In the genomic region with DNA sequence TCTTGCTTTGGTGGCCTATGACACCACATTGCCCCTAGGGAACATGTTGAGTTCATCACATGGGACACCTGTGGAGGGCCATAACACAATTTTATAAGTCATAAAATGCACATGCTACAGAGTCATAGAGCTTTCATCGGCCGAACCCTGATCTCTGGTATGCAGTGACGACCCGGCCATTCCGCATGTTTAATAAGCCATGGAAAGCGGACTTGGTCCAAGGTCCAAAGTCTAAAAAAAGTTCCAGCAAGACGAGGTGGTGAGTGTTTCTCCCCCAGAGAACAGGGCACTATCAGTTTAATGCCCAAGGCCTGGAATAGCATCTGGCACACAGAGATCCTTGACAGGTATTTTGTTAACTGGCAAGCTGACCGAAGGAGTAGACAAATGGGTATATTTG, we compare ENCODE assay signal across 20 mouse cellular contexts.
DNase-seq lines count a peak whose midpoint lies in the region; ATAC-seq and TF ChIP-seq lines count a peak whose summit lies in the region.
"Had no signal": no experiment of that assay in that cellular context is flagged by ENCODE, and none has a peak within 500 bp of the region (broad histone marks: within the 10 kb centered on the region; RNA-seq: fewer than 3 reads in every experiment).

No protein-coding gene starts in this region.

- no peak for ATAC-seq in heart, embryonic 13.5 days (ENCODE audit: extremely low read depth, insufficient number of reproducible peaks, low FRiP score, low TSS enrichment)
- peak; percentile 73 for ATAC-seq in intestine, embryonic 15.5 days
- ATAC-seq in kidney, embryonic 16.5 days (ENCODE audit: low FRiP score, low TSS enrichment), result 0 out of 2 replicates have a peak, but pooled peaks have one; percentile 24
- ATAC-seq in stomach, postnatal 0 days (ENCODE audit: low FRiP score, low TSS enrichment), result peak; percentile 44; the same call in 1 of the 2 replicates

- no peaks in the 10 kb centered on the region for H3K9me3 ChIP-seq in heart, embryonic 13.5 days
- H3K9me3 ChIP-seq in intestine, embryonic 15.5 days, result no peaks in the 10 kb centered on the region
- H3K9me3 ChIP-seq in kidney, embryonic 16.5 days (ENCODE audit: low read length), result no peaks in the 10 kb centered on the region
- no peaks in the 10 kb centered on the region for H3K9me3 ChIP-seq in stomach, postnatal 0 days (ENCODE audit: control insufficient read depth, low read length)
- H3K9me3 ChIP-seq: embryonic facial prominence, embryonic 15.5 days; forebrain, embryonic 10.5 days; hindbrain, embryonic 10.5 days; limb, embryonic 10.5 days; liver, embryonic 13.5 days; lung, embryonic 15.5 days; stomach, embryonic 15.5 days had no signal

- no peak for TF ChIP-seq CTCF in stomach, postnatal 0 days (IDR thresholded peaks at IDR 0.05; ENCODE audit: low read depth)

- no peak for TF ChIP-seq EP300 in stomach, postnatal 0 days (optimal IDR thresholded peaks at IDR 0.05)

- H3K4me3 ChIP-seq in heart, embryonic 13.5 days, result no peak overlapping the region
- H3K4me3 ChIP-seq in intestine, embryonic 15.5 days (replicated peaks), result no peak overlapping the region
- H3K4me3 ChIP-seq in kidney, embryonic 16.5 days (ENCODE audit: low read length), result no peak overlapping the region
- H3K4me3 ChIP-seq in stomach, postnatal 0 days (ENCODE audit: low read depth, low read length), result no peak overlapping the region
- H3K4me3 ChIP-seq: embryonic facial prominence, embryonic 15.5 days; forebrain, embryonic 10.5 days; hindbrain, embryonic 10.5 days; left cerebral cortex, adult 2 months; limb, embryonic 10.5 days; liver, embryonic 13.5 days; lung, embryonic 15.5 days; stomach, embryonic 15.5 days had no signal

- 75% methylated on average over 8 of the region's 8 CpGs for WGBS in heart, embryonic 13.5 days
- WGBS in intestine, embryonic 15.5 days, result 72% methylated on average over 8 of the region's 8 CpGs
- 73% methylated on average over 8 of the region's 8 CpGs for WGBS in kidney, embryonic 16.5 days
- WGBS in stomach, postnatal 0 days, result 83% methylated on average over 8 of the region's 8 CpGs

- DNase-seq in heart, postnatal 4 days, result no peak
- DNase-seq in stomach, postnatal 0 days (ENCODE audit: low spot score), result peak; percentile 31
- no peak for DNase-seq in urinary bladder, adult 2 months (ENCODE audit: low spot score)
- no peak for DNase-seq in Muller cell, postnatal 12 days (ENCODE audit: inconsistent ontology term)
- DNase-seq: cerebellum, adult 9-10 months; embryo, embryonic 11 days; liver, embryonic 13.5 days; midbrain, embryonic 14.5 days; retina, postnatal 1 day; spleen, adult 18-20 months had no signal

- H3K27ac ChIP-seq in heart, embryonic 13.5 days (replicated peaks), result peak overlapping the region; percentile 61
- 0 out of 2 replicates have a peak overlapping the region, but pooled peaks have one; percentile 1 for H3K27ac ChIP-seq in intestine, embryonic 15.5 days
- no peak overlapping the region for H3K27ac ChIP-seq in kidney, embryonic 16.5 days (ENCODE audit: low read length)
- H3K27ac ChIP-seq in stomach, postnatal 0 days (replicated peaks), result no peak overlapping the region
- H3K27ac ChIP-seq: embryonic facial prominence, embryonic 15.5 days; forebrain, embryonic 10.5 days; hindbrain, embryonic 10.5 days; left cerebral cortex, adult 2 months; limb, embryonic 10.5 days; liver, embryonic 13.5 days; lung, embryonic 15.5 days; stomach, embryonic 15.5 days had no signal

- peaks cover 24% of the 10 kb centered on the region for H3K4me1 ChIP-seq in heart, embryonic 13.5 days
- H3K4me1 ChIP-seq in intestine, embryonic 15.5 days (replicated peaks), result peaks cover 25% of the 10 kb centered on the region
- peaks cover 40% of the 10 kb centered on the region for H3K4me1 ChIP-seq in kidney, embryonic 16.5 days (ENCODE audit: insufficient read depth, low read length)
- H3K4me1 ChIP-seq in stomach, postnatal 0 days (replicated peaks; ENCODE audit: control insufficient read depth, insufficient read depth), result 0 out of 2 replicates have a peak, but pooled peaks cover 2% of the 10 kb centered on the region

- no peaks in the 10 kb centered on the region for H3K27me3 ChIP-seq in heart, embryonic 13.5 days (replicated peaks)
- no peaks in the 10 kb centered on the region for H3K27me3 ChIP-seq in intestine, embryonic 15.5 days (replicated peaks)
- H3K27me3 ChIP-seq in kidney, embryonic 16.5 days (ENCODE audit: insufficient read depth, low read length), result no peaks in the 10 kb centered on the region
- H3K27me3 ChIP-seq in stomach, postnatal 0 days (ENCODE audit: control insufficient read depth, insufficient read depth, low read length), result no peaks in the 10 kb centered on the region
- H3K27me3 ChIP-seq: embryonic facial prominence, embryonic 15.5 days; liver, embryonic 13.5 days; stomach, embryonic 15.5 days had no signal

- no peak overlapping the region for H3K9ac ChIP-seq in heart, embryonic 13.5 days
- no peak overlapping the region for H3K9ac ChIP-seq in intestine, embryonic 15.5 days
- no peak overlapping the region for H3K9ac ChIP-seq in kidney, embryonic 16.5 days (replicated peaks; ENCODE audit: low read length)
- H3K9ac ChIP-seq in stomach, postnatal 0 days (ENCODE audit: low read length), result no peak overlapping the region
- H3K9ac ChIP-seq: embryonic facial prominence, embryonic 15.5 days; liver, embryonic 13.5 days; lung, embryonic 15.5 days; stomach, embryonic 15.5 days had no signal

- H3K4me2 ChIP-seq in heart, embryonic 13.5 days, result no peak overlapping the region
- H3K4me2 ChIP-seq in intestine, embryonic 15.5 days (replicated peaks), result no peak overlapping the region
- no peak overlapping the region for H3K4me2 ChIP-seq in kidney, embryonic 16.5 days (replicated peaks; ENCODE audit: low read depth, low read length)
- no peak overlapping the region for H3K4me2 ChIP-seq in stomach, postnatal 0 days (replicated peaks; ENCODE audit: low read depth)
- H3K4me2 ChIP-seq: embryonic facial prominence, embryonic 15.5 days; liver, embryonic 13.5 days; lung, embryonic 15.5 days; stomach, embryonic 15.5 days had no signal

- H3K36me3 ChIP-seq in heart, embryonic 13.5 days, result no peaks in the 10 kb centered on the region
- no peaks in the 10 kb centered on the region for H3K36me3 ChIP-seq in intestine, embryonic 15.5 days
- no peaks in the 10 kb centered on the region for H3K36me3 ChIP-seq in kidney, embryonic 16.5 days (ENCODE audit: insufficient read depth, low read length)
- no peaks in the 10 kb centered on the region for H3K36me3 ChIP-seq in stomach, postnatal 0 days (ENCODE audit: control insufficient read depth, insufficient read depth, low read length)
- H3K36me3 ChIP-seq: embryonic facial prominence, embryonic 15.5 days; forebrain, embryonic 10.5 days; hindbrain, embryonic 10.5 days; limb, embryonic 10.5 days; liver, embryonic 13.5 days; lung, embryonic 15.5 days; stomach, embryonic 15.5 days had no signal

Comparison
In these comparisons a context has a peak if more than half of its experiments do, and no peak if none do; other contexts are left out.
1. H3K27ac ChIP-seq: peak in heart, embryonic 13.5 days (single experiment) and intestine, embryonic 15.5 days (single experiment); none in kidney, embryonic 16.5 days (single experiment) and stomach, postnatal 0 days (single experiment).